Mouse (Mus musculus): ENCODE measurements around the gene Gorasp1. TPM values are rescaled to one million over a fixed set of nuclear protein-coding genes. Genes with fewer than 3 reads are reported as not detected.

Gorasp1 gene
- polyA plus RNA-seq, 1 experiment from 2014 or later: 16.7 TPM

DNA sequence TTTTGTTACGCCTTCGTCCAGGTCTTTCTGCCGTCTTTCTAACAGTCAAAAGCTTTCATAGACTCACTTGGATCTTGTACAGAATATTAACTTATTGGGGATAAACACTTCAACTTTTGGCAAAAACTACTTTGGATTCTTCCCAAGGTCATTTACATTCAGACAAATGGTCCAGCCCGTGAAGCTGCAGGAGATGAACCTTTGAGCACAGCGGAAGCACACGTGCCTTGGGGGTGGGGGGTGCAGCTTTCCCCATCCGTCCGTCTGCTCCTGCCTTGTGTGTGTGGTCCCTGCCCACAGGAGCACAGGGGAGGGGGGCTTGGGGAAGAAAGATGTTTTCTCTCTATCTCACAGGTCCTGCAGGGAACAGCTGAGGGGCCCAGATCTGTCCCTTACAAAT, 11.6 kb downstream of the Gorasp1 start:
- peak overlapping the region; percentile 27; the same call in 1 of the 2 replicates for H3K4me2 ChIP-seq (replicated peaks; ENCODE audit: low read depth, low read length)
- TF ChIP-seq CTCF (IDR thresholded peaks at IDR 0.05) (no peak), EP300 (IDR thresholded peaks at IDR 0.05) (no peak)
- H3K36me3 ChIP-seq (ENCODE audit: insufficient read depth, low read length): peaks cover 34% of the 10 kb centered on the region
- peak overlapping the region; percentile 73 for H3K27ac ChIP-seq (ENCODE audit: low read length)
- DNase-seq (ENCODE audit: low spot score) (peak; percentile 27), ATAC-seq (peak; percentile 41)
- H3K4me3 ChIP-seq (ENCODE audit: low read depth, low read length): no peak overlapping the region
- no peaks in the 10 kb centered on the region for H3K9me3 ChIP-seq (ENCODE audit: low read length)
- H3K27me3 ChIP-seq (replicated peaks; ENCODE audit: insufficient read depth, low read length): no peaks in the 10 kb centered on the region
- H3K4me1 ChIP-seq (ENCODE audit: insufficient read depth, low read depth, low read length): peaks cover 3% of the 10 kb centered on the region; the same call in 1 of the 2 replicates
- no peak overlapping the region for H3K9ac ChIP-seq (replicated peaks; ENCODE audit: low read depth)
- WGBS: 59% methylated on average over 8 of the region's 8 CpGs

DNA sequence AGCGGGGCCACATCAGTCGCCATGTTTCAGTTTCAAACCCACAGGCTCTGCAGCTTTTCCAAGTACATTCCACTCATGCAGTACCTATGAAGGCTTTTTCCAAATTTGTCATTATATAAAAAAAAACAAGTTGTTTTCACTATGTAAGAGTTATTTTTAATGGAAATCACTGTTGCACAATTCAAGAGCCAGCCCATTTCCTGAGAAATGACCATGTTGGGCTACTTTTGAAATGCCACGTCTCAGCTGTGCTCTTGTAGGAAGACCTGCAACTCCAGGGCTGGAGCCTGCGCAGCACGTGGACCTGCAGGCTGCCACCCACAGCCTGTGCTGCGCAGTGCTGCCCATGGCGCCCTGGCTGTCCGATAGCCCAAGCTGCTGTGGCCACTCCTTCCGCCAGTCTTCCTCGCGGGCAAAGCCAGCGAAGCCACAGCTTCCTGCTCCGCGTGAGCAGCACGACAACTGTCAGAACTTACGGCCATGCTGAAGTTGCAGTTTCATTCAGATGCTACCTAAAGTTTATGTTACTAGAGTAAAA, 12.2 kb downstream of the Gorasp1 start:
- TF ChIP-seq CTCF (IDR thresholded peaks at IDR 0.05): 0 out of 2 replicates have a peak, but pooled peaks have one; percentile 20
- TF ChIP-seq EP300 (IDR thresholded peaks at IDR 0.05): peak; percentile 68
- H3K9ac ChIP-seq (replicated peaks; ENCODE audit: low read depth): no peak overlapping the region
- DNase-seq (ENCODE audit: low spot score) (peak; percentile 87), ATAC-seq (peak; percentile 79)
- H3K27me3 ChIP-seq (replicated peaks; ENCODE audit: insufficient read depth, low read length): no peaks in the 10 kb centered on the region
- no peak overlapping the region for H3K4me3 ChIP-seq (ENCODE audit: low read depth, low read length)
- peaks cover 3% of the 10 kb centered on the region; the same call in 1 of the 2 replicates for H3K4me1 ChIP-seq (ENCODE audit: insufficient read depth, low read depth, low read length)
- H3K27ac ChIP-seq (ENCODE audit: low read length): peak overlapping the region; percentile 73
- peak overlapping the region; percentile 27; the same call in 1 of the 2 replicates for H3K4me2 ChIP-seq (replicated peaks; ENCODE audit: low read depth, low read length)
- 59% methylated on average over 16 of the region's 16 CpGs for WGBS
- peaks cover 36% of the 10 kb centered on the region for H3K36me3 ChIP-seq (ENCODE audit: insufficient read depth, low read length)
- no peaks in the 10 kb centered on the region for H3K9me3 ChIP-seq (ENCODE audit: low read length)

DNA sequence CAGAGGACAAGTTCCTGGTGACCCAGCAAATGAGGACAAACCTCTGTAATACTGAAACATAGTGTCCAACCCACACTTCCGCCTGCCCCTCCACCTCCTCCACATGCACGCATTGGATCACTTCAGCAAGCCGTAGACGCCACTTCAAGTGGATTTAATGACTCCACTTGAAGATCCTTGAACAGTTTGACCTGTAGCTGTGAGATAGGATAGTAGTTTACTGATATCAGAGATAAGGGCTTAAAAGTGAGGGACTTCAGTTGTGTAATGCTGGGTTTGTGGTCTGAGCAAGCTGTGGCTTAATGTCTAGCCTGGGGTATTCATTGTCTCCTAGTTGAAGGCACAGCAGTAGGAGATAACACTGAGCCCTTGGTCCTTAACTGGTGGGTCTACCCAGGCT, 13.9 kb downstream of the Gorasp1 start:
- TF ChIP-seq EP300 (IDR thresholded peaks at IDR 0.05) (no peak), CTCF (IDR thresholded peaks at IDR 0.05) (no peak)
- no peaks in the 10 kb centered on the region for H3K27me3 ChIP-seq (replicated peaks; ENCODE audit: insufficient read depth, low read length)
- 54% methylated on average over 4 of the region's 4 CpGs for WGBS
- peaks cover 3% of the 10 kb centered on the region; the same call in 1 of the 2 replicates for H3K4me1 ChIP-seq (ENCODE audit: insufficient read depth, low read depth, low read length)
- H3K36me3 ChIP-seq (ENCODE audit: insufficient read depth, low read length): peaks cover 45% of the 10 kb centered on the region
- H3K27ac ChIP-seq (ENCODE audit: low read length): no peak overlapping the region
- DNase-seq (ENCODE audit: low spot score) (peak; percentile 38), ATAC-seq (0 out of 2 replicates have a peak, but pooled peaks have one; percentile 10)
- H3K4me3 ChIP-seq (ENCODE audit: low read depth, low read length): no peak overlapping the region
- H3K4me2 ChIP-seq (replicated peaks; ENCODE audit: low read depth, low read length): no peak overlapping the region
- H3K9me3 ChIP-seq (ENCODE audit: low read length): no peaks in the 10 kb centered on the region
- no peak overlapping the region for H3K9ac ChIP-seq (replicated peaks; ENCODE audit: low read depth)

DNA sequence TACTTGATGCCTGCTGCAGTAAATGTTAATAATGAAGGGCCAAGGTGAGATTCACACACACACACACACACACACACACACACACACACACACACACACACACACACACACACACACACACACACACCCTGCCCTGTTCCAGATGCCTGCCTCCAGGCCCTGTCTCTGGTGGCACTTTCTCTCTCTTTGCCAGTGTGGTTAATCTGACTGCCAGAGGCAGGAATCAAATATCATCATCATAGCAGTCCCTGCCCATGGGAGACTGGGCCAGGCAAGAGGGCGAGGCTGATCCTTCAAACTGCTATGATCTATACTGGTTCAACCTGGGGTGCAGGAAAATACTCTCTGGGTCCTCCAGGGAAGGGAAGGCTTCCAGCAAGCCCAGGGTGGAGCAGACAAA, 17.5 kb downstream of the Gorasp1 start:
- no peaks in the 10 kb centered on the region for H3K9me3 ChIP-seq (ENCODE audit: low read length)
- no peaks in the 10 kb centered on the region for H3K4me1 ChIP-seq (ENCODE audit: insufficient read depth, low read depth, low read length)
- H3K27me3 ChIP-seq (replicated peaks; ENCODE audit: insufficient read depth, low read length): no peaks in the 10 kb centered on the region
- DNase-seq (ENCODE audit: low spot score) (no peak), ATAC-seq (no peak)
- no peak for TF ChIP-seq EP300 (IDR thresholded peaks at IDR 0.05)
- TF ChIP-seq CTCF (IDR thresholded peaks at IDR 0.05): no peak
- H3K9ac ChIP-seq (replicated peaks; ENCODE audit: low read depth): no peak overlapping the region
- H3K4me3 ChIP-seq (ENCODE audit: low read depth, low read length): no peak overlapping the region
- WGBS: 75% methylated on average over 1 of the region's 1 CpGs
- H3K4me2 ChIP-seq (replicated peaks; ENCODE audit: low read depth, low read length): no peak overlapping the region
- H3K36me3 ChIP-seq (ENCODE audit: insufficient read depth, low read length): peaks cover 41% of the 10 kb centered on the region
- H3K27ac ChIP-seq (ENCODE audit: low read length): no peak overlapping the region

DNA sequence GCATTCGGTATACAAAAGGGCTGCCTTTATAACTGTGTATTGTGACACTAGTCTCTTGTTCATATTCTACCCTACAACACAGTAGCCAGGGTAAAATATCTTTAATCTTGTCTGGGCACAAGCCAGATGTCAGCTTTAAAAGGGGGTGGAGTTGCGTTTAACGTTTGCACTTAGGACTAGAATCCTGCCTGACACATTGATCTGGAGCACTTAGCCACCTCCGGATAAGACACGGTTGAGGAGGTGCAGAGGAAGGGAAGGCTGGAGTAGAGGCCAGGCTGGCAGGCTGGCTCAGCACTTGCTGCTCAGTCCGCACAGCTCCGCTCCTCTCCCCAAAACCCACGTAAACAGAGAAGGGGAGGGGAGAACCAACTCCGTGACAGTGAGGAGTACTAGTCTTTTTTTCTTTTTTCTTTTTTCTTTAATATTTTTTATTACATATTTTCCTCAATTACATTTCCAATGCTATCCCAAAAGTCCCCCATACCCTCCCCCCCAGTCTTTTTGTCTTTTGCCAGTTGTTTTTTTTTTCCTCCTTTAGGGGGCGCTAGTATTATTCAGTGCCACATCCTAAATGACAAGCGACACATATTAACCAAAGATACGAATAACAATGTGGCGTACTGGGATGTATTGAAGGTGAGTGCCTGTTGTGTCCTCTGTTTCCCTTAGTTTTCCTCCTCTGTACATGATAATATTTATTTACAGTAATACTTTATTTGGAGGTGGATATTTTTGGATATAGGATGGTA, 24.1 kb downstream of the Gorasp1 start:
- Histone ChIP-seq H3K27me3 (replicated peaks; ENCODE audit: insufficient read depth, low read length) (no peaks in the 10 kb centered on the region), H3K36me3 (ENCODE audit: insufficient read depth, low read length) (peaks cover 66% of the 10 kb centered on the region), H3K9ac (replicated peaks; ENCODE audit: low read depth) (no peak overlapping the region), H3K4me3 (ENCODE audit: low read depth, low read length) (no peak overlapping the region), H3K4me1 (ENCODE audit: insufficient read depth, low read depth, low read length) (no peaks in the 10 kb centered on the region), H3K9me3 (ENCODE audit: low read length) (no peaks in the 10 kb centered on the region), H3K4me2 (replicated peaks; ENCODE audit: low read depth, low read length) (no peak overlapping the region), H3K27ac (ENCODE audit: low read length) (no peak overlapping the region)
- WGBS: 71% methylated on average over 13 of the region's 13 CpGs
- TF ChIP-seq EP300 (IDR thresholded peaks at IDR 0.05): no peak
- TF ChIP-seq CTCF (IDR thresholded peaks at IDR 0.05): peak; percentile 58
- no peak for ATAC-seq
- peak; percentile 30 for DNase-seq (ENCODE audit: low spot score)

DNA sequence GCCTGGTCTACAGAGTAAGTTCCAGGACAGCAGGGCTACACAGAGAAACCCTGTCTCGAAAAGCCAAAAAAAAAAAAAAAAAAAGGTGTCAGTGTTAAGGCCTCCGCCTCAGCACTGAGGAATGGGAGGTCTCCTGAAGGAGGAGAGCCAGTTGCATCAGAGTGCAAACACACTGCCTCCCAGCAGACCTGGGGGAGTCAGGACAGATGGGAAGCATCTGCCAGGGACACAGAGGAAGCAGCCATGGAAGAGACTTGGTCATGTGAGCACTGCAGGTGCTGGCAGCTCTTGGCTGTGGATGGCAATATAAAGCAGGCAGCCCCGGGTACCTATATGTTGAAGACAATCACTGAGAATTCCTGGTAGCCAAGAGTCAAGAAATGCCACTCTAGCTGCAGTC, 27.4 kb downstream of the Gorasp1 start:
- 100% methylated on average over 3 of the region's 3 CpGs for WGBS
- TF ChIP-seq CTCF (IDR thresholded peaks at IDR 0.05): no peak
- no peak for TF ChIP-seq EP300 (IDR thresholded peaks at IDR 0.05)
- H3K27me3 ChIP-seq (replicated peaks; ENCODE audit: insufficient read depth, low read length): no peaks in the 10 kb centered on the region
- peaks cover 78% of the 10 kb centered on the region for H3K36me3 ChIP-seq (ENCODE audit: insufficient read depth, low read length)
- no peaks in the 10 kb centered on the region for H3K4me1 ChIP-seq (ENCODE audit: insufficient read depth, low read depth, low read length)
- no peak overlapping the region for H3K4me3 ChIP-seq (ENCODE audit: low read depth, low read length)
- no peak overlapping the region for H3K9ac ChIP-seq (replicated peaks; ENCODE audit: low read depth)
- H3K4me2 ChIP-seq (replicated peaks; ENCODE audit: low read depth, low read length): no peak overlapping the region
- H3K27ac ChIP-seq (ENCODE audit: low read length): no peak overlapping the region
- no peak for DNase-seq (ENCODE audit: low spot score)
- no peak for ATAC-seq
- no peaks in the 10 kb centered on the region for H3K9me3 ChIP-seq (ENCODE audit: low read length)
